Mouse (Mus musculus): ENCODE data around the gene Gm3424. TPM values are rescaled to one million over a fixed set of nuclear protein-coding genes. Genes with fewer than 3 reads are reported as not detected.
"Not testable (repeated sequence)": the region's sequence is repeated elsewhere in the genome, so short reads cannot be mapped to it uniquely, and the experiment has no call there.

The Gm3424 gene
- total RNA-seq (2021) = not detected

DNA sequence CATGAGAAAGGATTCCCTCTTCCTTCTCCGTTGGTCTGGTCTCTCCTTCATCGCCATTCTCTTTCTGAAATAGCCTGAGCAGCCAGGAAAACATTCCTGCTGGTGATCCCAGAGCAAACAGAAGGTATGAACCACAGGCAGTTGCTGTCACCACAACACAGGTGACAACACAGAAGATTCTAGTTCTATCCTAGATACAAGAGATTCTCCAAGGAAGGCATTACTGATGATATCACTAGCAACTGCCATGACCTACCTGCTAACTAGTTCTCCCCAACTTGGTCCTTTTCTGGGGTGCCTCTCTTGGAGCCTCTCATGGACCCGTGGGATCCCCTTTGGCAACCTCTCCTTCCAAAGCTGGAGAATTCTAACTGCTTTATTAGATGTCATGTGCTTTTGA, at the start of gene Gm3424:
Gm3424 (minus strand) TSS at position 101 of the 400 bp plus-strand sequence.
- intact Hi-C loops (cut with DNase I); DNase-seq: not testable (repeated sequence)

DNA sequence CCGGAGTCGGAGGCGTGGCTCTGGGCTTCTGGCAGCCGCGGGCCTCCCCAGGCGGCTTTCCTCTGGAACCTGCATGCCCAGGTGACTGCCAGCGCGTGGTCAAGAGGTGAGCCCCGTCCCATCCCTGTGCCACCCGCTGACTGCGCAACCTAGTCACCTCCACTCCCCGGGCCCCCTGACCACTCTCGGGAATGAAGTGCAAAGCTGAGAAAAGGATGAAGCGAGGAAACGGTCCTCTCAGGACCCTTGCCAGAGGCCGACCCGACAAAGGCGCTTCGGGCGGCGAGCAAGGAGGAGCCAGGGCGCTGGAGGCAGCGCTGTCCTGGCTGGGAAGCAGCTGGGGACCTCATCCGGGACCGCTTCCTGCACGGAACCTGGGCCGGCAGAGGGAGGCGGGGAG, 49.7 kb upstream of the Gm3424 start:
- intact Hi-C loops (cut with DNase I) = not testable (repeated sequence)
- DNase-seq = peak; percentile 1

GRCm38 (mm10) chr14:5879136-5879535, 49.0 kb upstream of the Gm3424 start:
- intact Hi-C loops (cut with DNase I) = not testable (repeated sequence)
- peak; percentile 53 for DNase-seq

- DNase-seq; intact Hi-C loops (cut with DNase I): not testable (repeated sequence)
Observed at GRCm38 (mm10) chr14:5855911-5856310, 25.8 kb upstream of the Gm3424 start.

GRCm38 (mm10) chr14:5812699-5813356, 17.3 kb downstream of the Gm3424 start:
- DNase-seq; intact Hi-C loops (cut with DNase I): not testable (repeated sequence)

GRCm38 (mm10) chr14:5807882-5808281, 22.2 kb downstream of the Gm3424 start, which contains the start of gene Gm3383:
Gm3383 (minus strand) TSS chr14:5807982.
- intact Hi-C loops (cut with DNase I); DNase-seq: not testable (repeated sequence)

Other genes starting within 250 kb of the Gm3424 start
- 1 to 10 TPM in 1 of 2 experiments, not detected in 1; 1.7 TPM for gene Gm8265, start 197.3 kb downstream of the Gm3424 start, total RNA-seq (2021)
- under 1 TPM in 1 of 2 experiments, not detected in 1; 0.40 TPM for gene Gm9603, start 142.9 kb downstream of the Gm3424 start, total RNA-seq (2021)
- 1 to 10 TPM; 3.5 to 3.9 TPM for gene Gm3373, start 88.8 kb downstream of the Gm3424 start, total RNA-seq (2021)
- gene Gm3383, start 22.3 kb downstream of the Gm3424 start, total RNA-seq (2021) = 10 to 100 TPM; 11.9 to 12.7 TPM
- gene Gm8237, start 50.1 kb upstream of the Gm3424 start, total RNA-seq (2021) = 1 to 10 TPM; 2.2 to 2.9 TPM
- 1 to 10 TPM; 1.9 to 2.0 TPM for gene Gm3248, start 131.4 kb upstream of the Gm3424 start, total RNA-seq (2021)
- gene Gm3453, start 148.8 kb upstream of the Gm3424 start, total RNA-seq (2021) = under 1 TPM; 0.66 to 0.80 TPM
- under 1 TPM in 1 of 2 experiments, not detected in 1; 0.28 TPM for gene Gm6337, start 227.9 kb upstream of the Gm3424 start, total RNA-seq (2021)

Data from left cerebral cortex, postnatal 4 days (tissue).